Comparison of ENCODE assay signal across 12 mouse cellular contexts in the genomic region with DNA sequence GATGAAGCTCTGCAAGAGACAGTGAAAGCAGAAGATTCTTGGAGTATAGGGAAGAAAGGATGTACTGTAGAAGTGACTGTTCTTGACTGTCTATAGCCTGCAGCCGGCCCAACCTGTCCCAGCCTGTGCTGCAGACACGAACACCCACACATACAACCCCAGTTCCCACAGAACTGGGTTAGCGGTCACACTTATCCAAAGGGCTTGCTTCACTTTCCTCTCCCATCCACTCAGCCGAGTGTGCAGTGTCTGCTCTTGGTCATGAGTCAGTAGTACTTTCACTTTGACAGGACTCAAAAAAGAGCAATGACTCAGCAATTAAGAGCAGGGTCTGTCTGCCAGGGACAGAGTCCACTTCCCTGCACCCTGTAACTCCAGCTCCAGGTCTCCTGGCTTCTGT. TPM values are rescaled to one million over a fixed set of nuclear protein-coding genes. Genes with fewer than 3 reads are reported as not detected.
DNase-seq lines count a peak whose midpoint lies in the region; ATAC-seq and TF ChIP-seq lines count a peak whose summit lies in the region.
"Had no signal": no experiment of that assay in that cellular context is flagged by ENCODE, and none has a peak within 500 bp of the region (broad histone marks: within the 10 kb centered on the region; RNA-seq: fewer than 3 reads in every experiment).

No protein-coding gene starts in this region.

- no peak for TF ChIP-seq POLR2A in spleen, adult 2 months (IDR thresholded peaks at IDR 0.05; ENCODE audit: low read depth, low read length)

- H3K9me3 ChIP-seq in intestine, postnatal 0 days (ENCODE audit: control insufficient read depth), result no peaks in the 10 kb centered on the region
- no peaks in the 10 kb centered on the region for H3K9me3 ChIP-seq in stomach, postnatal 0 days (ENCODE audit: control insufficient read depth, low read length)
- H3K9me3 ChIP-seq: embryonic facial prominence, embryonic 13.5 days had no signal

- TF ChIP-seq EP300 in stomach, postnatal 0 days (optimal IDR thresholded peaks at IDR 0.05), result no peak

- H3K4me3 ChIP-seq in spleen, adult 2 months (ENCODE audit: extremely low read depth, insufficient read depth, insufficient read length), result no peak overlapping the region
- H3K4me3 ChIP-seq in intestine, postnatal 0 days (ENCODE audit: low read depth, low read length), result no peak overlapping the region
- no peak overlapping the region for H3K4me3 ChIP-seq in stomach, postnatal 0 days (ENCODE audit: low read depth, low read length)
- H3K4me3 ChIP-seq: embryonic facial prominence, embryonic 13.5 days had no signal

- ATAC-seq in intestine, postnatal 0 days, result peak; percentile 61
- peak; percentile 80 for ATAC-seq in stomach, postnatal 0 days (ENCODE audit: low FRiP score, low TSS enrichment)

- no peaks in the 10 kb centered on the region for H3K27me3 ChIP-seq in spleen, adult 2 months (ENCODE audit: control insufficient read depth, insufficient read depth, low read length)
- no peaks in the 10 kb centered on the region for H3K27me3 ChIP-seq in intestine, postnatal 0 days (replicated peaks; ENCODE audit: control insufficient read depth, insufficient read depth, low read length)
- no peaks in the 10 kb centered on the region for H3K27me3 ChIP-seq in stomach, postnatal 0 days (ENCODE audit: control insufficient read depth, insufficient read depth, low read length)
- H3K27me3 ChIP-seq: embryonic facial prominence, embryonic 13.5 days had no signal

- H3K4me2 ChIP-seq in intestine, postnatal 0 days (replicated peaks; ENCODE audit: low read depth), result no peak overlapping the region
- H3K4me2 ChIP-seq in stomach, postnatal 0 days (replicated peaks; ENCODE audit: low read depth), result no peak overlapping the region
- H3K4me2 ChIP-seq: embryonic facial prominence, embryonic 13.5 days had no signal

- peak; percentile 93 for DNase-seq in heart, adult 11 months
- no peak for DNase-seq in heart, postnatal 4 days
- no peak for DNase-seq in spleen, adult 2 months (ENCODE audit: low read depth in 1 of 2, low spot score in 2 of 2)
- no peak for DNase-seq in spleen, adult 12 weeks (ENCODE audit: low spot score)
- DNase-seq in stomach, postnatal 0 days (ENCODE audit: low spot score), result no peak
- no peak for DNase-seq in urinary bladder, adult 2 months (ENCODE audit: low spot score)
- no peak for DNase-seq in cerebellum, adult 11-12 months
- DNase-seq: thymus, postnatal 25 days had no signal

- H3K9ac ChIP-seq in intestine, postnatal 0 days (ENCODE audit: low read depth, low read length), result no peak overlapping the region
- H3K9ac ChIP-seq in stomach, postnatal 0 days (ENCODE audit: low read length), result no peak overlapping the region
- H3K9ac ChIP-seq: embryonic facial prominence, embryonic 13.5 days had no signal

- H3K4me1 ChIP-seq in spleen, adult 2 months (ENCODE audit: control insufficient read depth, insufficient read depth, insufficient read length), result no peaks in the 10 kb centered on the region
- 0 out of 2 replicates have a peak, but pooled peaks cover 4% of the 10 kb centered on the region for H3K4me1 ChIP-seq in intestine, postnatal 0 days (replicated peaks; ENCODE audit: control insufficient read depth, insufficient read depth, low read length)
- H3K4me1 ChIP-seq in stomach, postnatal 0 days (replicated peaks; ENCODE audit: control insufficient read depth, insufficient read depth), result no peaks in the 10 kb centered on the region
- H3K4me1 ChIP-seq: embryonic facial prominence, embryonic 13.5 days had no signal

- peaks cover 17% of the 10 kb centered on the region for H3K36me3 ChIP-seq in spleen, adult 2 months (ENCODE audit: control insufficient read depth, insufficient read depth, low read length)
- H3K36me3 ChIP-seq in intestine, postnatal 0 days (ENCODE audit: control insufficient read depth, insufficient read depth), result peaks cover 24% of the 10 kb centered on the region
- peaks cover 3% of the 10 kb centered on the region; the same call in 1 of the 2 replicates for H3K36me3 ChIP-seq in stomach, postnatal 0 days (ENCODE audit: control insufficient read depth, insufficient read depth, low read length)

- no peak for TF ChIP-seq CTCF in spleen, adult 2 months (IDR thresholded peaks at IDR 0.05; ENCODE audit: extremely low read depth, insufficient read depth, insufficient read length, insufficient replicate concordance)
- TF ChIP-seq CTCF in intestine, postnatal 0 days (IDR thresholded peaks at IDR 0.05; ENCODE audit: low read depth), result no peak
- no peak for TF ChIP-seq CTCF in stomach, postnatal 0 days (IDR thresholded peaks at IDR 0.05; ENCODE audit: low read depth)

- 0 out of 2 replicates have a peak overlapping the region, but pooled peaks have one; percentile 23 for H3K27ac ChIP-seq in spleen, adult 2 months (ENCODE audit: insufficient read depth, low read length)
- H3K27ac ChIP-seq in intestine, postnatal 0 days (ENCODE audit: low read depth, low read length), result no peak overlapping the region
- H3K27ac ChIP-seq in stomach, postnatal 0 days (replicated peaks), result no peak overlapping the region
- H3K27ac ChIP-seq: embryonic facial prominence, embryonic 13.5 days; kidney, postnatal 0 days had no signal

- 84% methylated on average over 4 of the region's 4 CpGs for WGBS in spleen, adult 2 months
- WGBS in intestine, postnatal 0 days, result 61% methylated on average over 4 of the region's 4 CpGs
- WGBS in stomach, postnatal 0 days, result 67% methylated on average over 4 of the region's 4 CpGs

RNA-seq across cellular contexts. Expression of a gene that starts 23.8 kb away (rescaled TPM):
- total RNA-seq in heart, postnatal 4 days (2021), result 10 to 100 TPM; 17.0 to 18.3 TPM
- 10.6 and 11.2 TPM in 2 replicates for polyA plus RNA-seq in spleen, adult 2 months (2012; rRNA removed)
- polyA plus RNA-seq in intestine, postnatal 0 days (2015; fragmentation: Nextera tagmentation; extraction: Ambion mirVana), result 17.1 and 18.1 TPM in 2 replicates
- 20.2 and 21.4 TPM in 2 replicates for polyA plus RNA-seq in stomach, postnatal 0 days (2015; fragmentation: Nextera tagmentation; extraction: Ambion mirVana)
- polyA plus RNA-seq in urinary bladder, adult 2 months (2012; rRNA removed), result 35.0 and 39.9 TPM in 2 replicates

RNA-seq across cellular contexts. Expression of a gene that starts 41.5 kb away (rescaled TPM):
- total RNA-seq in heart, postnatal 4 days (2021), result not detected
- not detected in 2 replicates for polyA plus RNA-seq in spleen, adult 2 months (2012; rRNA removed)
- polyA plus RNA-seq in intestine, postnatal 0 days (2015; fragmentation: Nextera tagmentation; extraction: Ambion mirVana), result not detected in 2 replicates
- polyA plus RNA-seq in stomach, postnatal 0 days (2015; fragmentation: Nextera tagmentation; extraction: Ambion mirVana), result not detected in 2 replicates
- not detected in 2 replicates for polyA plus RNA-seq in urinary bladder, adult 2 months (2012; rRNA removed)
- polyA plus RNA-seq: embryonic facial prominence, embryonic 13.5 days; kidney, postnatal 0 days; neural tube, embryonic 11.5 days had no signal

RNA-seq across cellular contexts. Expression of a gene that starts 42.8 kb away (rescaled TPM):
- 1,000 to 10,000 TPM; 1,138 to 1,323 TPM for total RNA-seq in heart, postnatal 4 days (2021)
- polyA plus RNA-seq in spleen, adult 2 months (2012; rRNA removed), result 160 and 307 TPM in 2 replicates
- polyA plus RNA-seq in intestine, postnatal 0 days (2015; fragmentation: Nextera tagmentation; extraction: Ambion mirVana), result 1,715 and 1,847 TPM in 2 replicates
- 1,477 and 1,517 TPM in 2 replicates for polyA plus RNA-seq in stomach, postnatal 0 days (2015; fragmentation: Nextera tagmentation; extraction: Ambion mirVana)
- polyA plus RNA-seq in urinary bladder, adult 2 months (2012; rRNA removed), result 1,105 and 1,175 TPM in 2 replicates

RNA-seq across cellular contexts. Expression of a gene that starts 43.2 kb away (rescaled TPM):
- total RNA-seq in heart, postnatal 4 days (2021), result 10 to 100 TPM; 22.1 to 23.4 TPM
- polyA plus RNA-seq in spleen, adult 2 months (2012; rRNA removed), result 31.9 and 46.5 TPM in 2 replicates
- 62.6 and 67.9 TPM in 2 replicates for polyA plus RNA-seq in intestine, postnatal 0 days (2015; fragmentation: Nextera tagmentation; extraction: Ambion mirVana)
- polyA plus RNA-seq in stomach, postnatal 0 days (2015; fragmentation: Nextera tagmentation; extraction: Ambion mirVana), result 57.4 and 63.5 TPM in 2 replicates
- 64.8 and 77.0 TPM in 2 replicates for polyA plus RNA-seq in urinary bladder, adult 2 months (2012; rRNA removed)

Comparison
In these comparisons a context has a peak if more than half of its experiments do, and no peak if none do; other contexts are left out.
1. RNA of a gene that starts 41.5 kb away (polyA plus RNA-seq): not detected in intestine, postnatal 0 days; not detected in spleen, adult 2 months, not detected in stomach, postnatal 0 days and not detected in urinary bladder, adult 2 months; every median in the first group is over 10 times any median in the second.